Mouse (Mus musculus) urinary bladder, postnatal 4 days (tissue): ENCODE data around the gene Ppp1r3f.

Source experiments
- DNase-seq, 2 experiments: peaks; one replicate each; pipeline ENCODE4 v3.0.0; 2021 to 2022; ENCODE audit warnings: low spot score in 2 of 2

Gene Ppp1r3f

GRCm38 (mm10) chrX:7574087-7574884 is at the start of gene Ppp1r3f:
Gene Ppp1r3f (minus strand): TSS chrX:7574283.
- DNase-seq: peak; percentile 86 to 91

- DNase-seq: no peak
Measured at GRCm38 (mm10) chrX:7617889-7618551, 43.9 kb upstream of the Ppp1r3f start.

GRCm38 (mm10) chrX:7610536-7611258 is 36.6 kb upstream of the Ppp1r3f start:
- no peak for DNase-seq

GRCm38 (mm10) chrX:7610035-7610434 is 36.0 kb upstream of the Ppp1r3f start:
- no peak for DNase-seq

GRCm38 (mm10) chrX:7606783-7607182 is 32.7 kb upstream of the Ppp1r3f start, which contains the start of gene Cacna1f:
Gene Cacna1f (plus strand): TSS chrX:7607083.
- no peak for DNase-seq

GRCm38 (mm10) chrX:7605575-7605941 is 31.5 kb upstream of the Ppp1r3f start:
- no peak for DNase-seq

- peak; percentile 66 to 81 for DNase-seq
Measured at GRCm38 (mm10) chrX:7604879-7605574, 30.9 kb upstream of the Ppp1r3f start, which contains the start of gene Ccdc22. Gene Ccdc22 (minus strand): TSS chrX:7605517.

- DNase-seq: no peak
Measured at GRCm38 (mm10) chrX:7604004-7604403, 29.9 kb upstream of the Ppp1r3f start.

- no peak for DNase-seq
Measured at GRCm38 (mm10) chrX:7595371-7595770, 21.3 kb upstream of the Ppp1r3f start.

GRCm38 (mm10) chrX:7586356-7586755 is 12.3 kb upstream of the Ppp1r3f start:
- no peak for DNase-seq

GRCm38 (mm10) chrX:7583881-7584280 is 9.8 kb upstream of the Ppp1r3f start:
- DNase-seq: no peak

GRCm38 (mm10) chrX:7581151-7581550 is 7.1 kb upstream of the Ppp1r3f start:
- no peak for DNase-seq

GRCm38 (mm10) chrX:7574885-7575231 is 775 bp upstream of the Ppp1r3f start:
- DNase-seq: no peak

GRCm38 (mm10) chrX:7573176-7574086 is 652 bp downstream of the Ppp1r3f start, which contains the start of gene Foxp3:
Gene Foxp3 (plus strand): TSS chrX:7573644.
- DNase-seq: peak; percentile 17 to 64

- DNase-seq: no peak
Measured at GRCm38 (mm10) chrX:7572466-7572865, 1.6 kb downstream of the Ppp1r3f start.

- DNase-seq: no peak
Measured at GRCm38 (mm10) chrX:7571565-7572136, 2.4 kb downstream of the Ppp1r3f start.

GRCm38 (mm10) chrX:7570481-7571175 is 3.5 kb downstream of the Ppp1r3f start:
- DNase-seq: no peak

GRCm38 (mm10) chrX:7567491-7567890 is 6.6 kb downstream of the Ppp1r3f start:
- DNase-seq: no peak

GRCm38 (mm10) chrX:7566352-7566751 is 7.7 kb downstream of the Ppp1r3f start:
- DNase-seq: no peak

- DNase-seq: no peak
Measured at GRCm38 (mm10) chrX:7563076-7563475, 11.0 kb downstream of the Ppp1r3f start.
